Mouse (Mus musculus) NIH3T3 (cell line): ENCODE measurements around the gene Atp11a.

Source experiments
- DNase-seq: peaks from one replicate; pipeline ENCODE4 v3.0.0-alpha.2; 2012; ENCODE audit warnings: low read depth

Gene Atp11a

GRCm38 (mm10) chr8:12811231-12811630 is 54.4 kb downstream of the Atp11a start:
- DNase-seq: peak; percentile 26

GRCm38 (mm10) chr8:12816412-12816811 is 59.6 kb downstream of the Atp11a start:
- no peak for DNase-seq

DNA sequence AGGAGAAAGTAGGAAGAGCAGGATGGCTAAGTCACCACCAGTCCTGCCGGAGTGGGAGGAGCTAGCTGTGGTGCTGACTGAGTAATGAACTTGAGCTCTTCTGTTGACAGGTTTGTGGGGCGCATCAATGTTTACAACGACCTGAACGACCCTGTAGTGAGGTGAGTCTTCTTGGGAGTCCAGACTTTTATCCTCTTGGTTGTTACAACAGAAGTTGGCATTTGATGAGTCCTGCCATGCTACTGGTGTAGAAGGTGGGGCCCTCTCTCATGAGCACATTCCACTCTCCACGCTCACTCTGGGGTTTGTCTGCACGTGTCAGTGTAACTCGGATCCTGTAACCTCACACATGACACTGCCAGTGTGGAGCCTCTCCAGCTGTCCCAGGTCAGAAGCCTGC is 66.1 kb downstream of the Atp11a start:
- peak; percentile 14 for DNase-seq

DNA sequence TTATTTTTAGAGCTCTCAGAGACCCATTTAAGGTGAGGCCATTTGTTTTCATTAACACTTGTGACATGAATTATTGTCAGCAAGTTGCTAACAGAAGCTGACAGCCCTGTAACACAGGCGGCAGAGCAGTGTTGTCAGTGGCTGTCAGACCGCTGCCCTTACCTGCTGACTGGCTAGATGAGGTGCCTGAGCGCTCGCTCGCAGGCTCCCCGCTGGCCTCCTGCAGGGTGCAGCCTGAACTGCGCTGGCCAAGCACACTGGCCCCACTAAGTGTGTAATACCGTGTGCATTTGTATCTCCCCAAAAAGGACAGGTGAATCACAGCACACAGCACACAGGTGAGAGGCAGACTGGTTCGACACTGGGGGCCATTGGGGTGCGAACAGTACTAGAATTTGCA is 67.7 kb downstream of the Atp11a start:
- DNase-seq: no peak

GRCm38 (mm10) chr8:12825236-12825635 is 68.4 kb downstream of the Atp11a start:
- DNase-seq: no peak

DNA sequence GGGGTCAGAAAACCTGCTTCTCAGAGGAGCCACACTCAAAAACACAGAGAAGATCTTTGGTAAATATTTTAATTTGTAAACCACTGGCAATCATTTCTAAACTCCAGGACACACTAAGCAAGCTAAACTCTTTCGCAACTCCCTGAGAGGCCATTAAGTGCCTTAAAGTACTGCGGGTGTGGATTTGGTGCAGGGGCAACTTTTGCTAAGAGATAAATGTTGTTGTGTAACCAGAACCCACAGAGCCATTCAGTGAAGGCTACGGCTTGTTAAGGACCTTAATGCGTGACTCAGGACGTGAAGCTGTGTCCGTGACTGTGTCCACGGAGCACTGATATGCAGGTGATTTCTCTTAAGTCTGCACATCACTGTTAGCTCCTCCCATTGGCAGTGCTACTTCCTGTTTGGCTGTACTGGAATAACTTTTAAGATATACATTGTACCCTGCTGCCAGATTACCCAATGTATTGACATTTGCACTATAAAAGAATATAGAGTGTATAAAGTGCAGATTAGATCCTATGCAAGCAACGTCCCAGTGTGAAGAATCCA is 68.9 kb downstream of the Atp11a start:
- DNase-seq: peak; percentile 21

DNA sequence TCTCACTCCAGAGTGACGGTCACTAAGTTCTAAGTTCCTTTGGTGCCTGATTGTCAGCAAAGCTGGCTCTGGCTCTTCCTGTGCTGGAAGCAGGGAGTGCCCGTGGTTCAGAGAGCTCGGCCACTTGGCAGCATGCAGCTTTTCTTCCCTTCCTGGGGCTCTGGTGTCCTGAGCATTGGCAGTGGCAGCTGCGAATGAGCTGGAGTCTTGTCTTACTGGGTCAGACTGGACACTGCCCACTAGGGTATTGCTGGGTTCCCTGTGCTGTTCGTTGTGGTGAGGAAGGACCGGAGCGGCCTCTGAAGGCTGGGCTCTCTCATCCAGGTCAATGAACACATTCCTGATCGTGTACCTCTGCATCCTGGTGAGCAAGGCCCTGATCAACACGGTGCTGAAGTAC is 70.3 kb downstream of the Atp11a start:
- DNase-seq: no peak

DNA sequence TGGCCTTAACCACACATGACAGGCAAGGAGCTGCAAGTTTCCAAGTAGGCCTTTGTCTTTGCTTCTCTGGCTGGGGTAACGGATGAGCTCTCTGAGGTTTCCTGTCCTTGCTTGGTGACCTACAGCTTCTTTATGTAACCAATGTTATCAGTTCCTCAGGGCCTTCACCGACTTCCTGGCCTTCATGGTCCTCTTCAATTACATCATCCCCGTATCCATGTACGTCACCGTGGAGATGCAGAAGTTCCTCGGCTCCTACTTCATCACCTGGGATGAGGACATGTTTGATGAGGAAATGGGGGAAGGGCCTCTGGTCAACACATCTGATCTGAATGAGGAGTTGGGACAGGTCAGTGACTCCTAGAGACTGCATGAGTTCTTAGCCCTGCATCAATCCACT is 71.5 kb downstream of the Atp11a start:
- no peak for DNase-seq

DNA sequence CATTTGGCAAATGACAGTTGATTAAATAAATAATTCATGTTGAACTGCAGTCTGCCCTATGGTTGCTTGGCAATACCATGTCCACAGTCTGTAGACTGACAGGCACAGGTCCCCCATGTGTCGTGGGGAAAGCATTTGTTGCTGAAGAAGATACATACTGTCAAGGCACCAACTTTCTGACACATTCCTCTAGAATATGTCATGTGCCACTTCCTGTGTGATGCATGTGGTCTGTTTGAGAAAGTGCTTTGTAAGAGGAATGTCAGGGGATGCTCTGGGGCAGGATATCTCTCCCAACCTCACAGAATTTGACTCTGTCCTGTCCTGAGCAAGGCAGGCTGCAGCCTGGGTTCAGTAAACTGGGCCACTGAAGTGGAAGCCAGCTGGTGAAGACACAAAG is 72.6 kb downstream of the Atp11a start:
- DNase-seq: no peak

GRCm38 (mm10) chr8:12831659-12832589 is 75.1 kb downstream of the Atp11a start:
- peak; percentile 20 for DNase-seq

DNA sequence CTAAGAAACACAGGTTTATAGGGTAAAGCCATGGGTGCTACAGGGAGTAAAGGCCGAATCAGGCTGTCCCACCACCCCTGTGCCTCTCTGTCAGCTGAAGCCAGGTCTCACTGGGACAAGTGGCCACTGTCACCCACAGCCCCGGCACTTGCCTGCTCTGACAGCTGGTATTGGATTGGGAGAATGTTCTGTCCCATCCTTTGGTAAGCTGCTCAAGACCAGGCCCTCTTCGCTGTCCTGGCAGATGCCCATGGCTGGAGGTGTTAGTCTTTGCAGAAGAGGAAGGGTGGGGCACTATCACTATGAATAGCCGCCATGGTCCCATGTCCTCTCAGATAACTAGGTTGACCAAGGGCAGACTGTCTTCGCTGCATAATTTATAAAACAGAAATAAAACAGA is 76.8 kb downstream of the Atp11a start:
- no peak for DNase-seq

GRCm38 (mm10) chr8:12840834-12841233 is 84.0 kb downstream of the Atp11a start:
- peak; percentile 70 for DNase-seq

GRCm38 (mm10) chr8:12842342-12842995 is 85.7 kb downstream of the Atp11a start:
- peak; percentile 19 for DNase-seq

DNA sequence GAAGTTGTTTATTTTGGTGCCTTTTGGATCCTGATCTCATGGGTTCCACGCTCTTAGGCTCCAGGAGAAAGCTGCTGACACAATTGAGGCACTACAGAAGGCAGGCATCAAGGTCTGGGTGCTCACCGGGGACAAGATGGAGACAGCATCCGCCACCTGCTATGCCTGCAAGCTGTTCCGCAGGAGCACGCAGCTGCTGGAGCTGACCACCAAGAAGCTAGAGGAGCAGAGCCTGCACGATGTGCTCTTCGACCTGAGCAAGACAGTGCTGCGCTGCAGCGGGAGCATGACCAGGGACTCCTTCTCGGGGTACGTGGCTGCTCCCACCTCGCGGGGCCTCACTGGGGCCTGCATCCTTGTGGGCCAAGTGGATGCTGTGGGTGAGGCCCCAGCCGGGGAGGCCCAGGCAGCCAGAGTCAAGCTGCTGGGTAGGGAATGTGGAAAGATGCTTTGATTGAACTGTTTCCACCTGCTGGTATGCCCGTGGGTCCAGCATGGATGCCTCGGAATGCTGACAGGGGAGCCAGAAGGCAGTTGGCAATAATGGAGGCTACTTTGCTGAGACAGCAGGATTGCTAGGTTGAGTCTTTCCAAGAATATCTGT is 87.6 kb downstream of the Atp11a start:
- no peak for DNase-seq

- DNase-seq: no peak
Measured at GRCm38 (mm10) chr8:12846447-12846846, 89.6 kb downstream of the Atp11a start.

DNA sequence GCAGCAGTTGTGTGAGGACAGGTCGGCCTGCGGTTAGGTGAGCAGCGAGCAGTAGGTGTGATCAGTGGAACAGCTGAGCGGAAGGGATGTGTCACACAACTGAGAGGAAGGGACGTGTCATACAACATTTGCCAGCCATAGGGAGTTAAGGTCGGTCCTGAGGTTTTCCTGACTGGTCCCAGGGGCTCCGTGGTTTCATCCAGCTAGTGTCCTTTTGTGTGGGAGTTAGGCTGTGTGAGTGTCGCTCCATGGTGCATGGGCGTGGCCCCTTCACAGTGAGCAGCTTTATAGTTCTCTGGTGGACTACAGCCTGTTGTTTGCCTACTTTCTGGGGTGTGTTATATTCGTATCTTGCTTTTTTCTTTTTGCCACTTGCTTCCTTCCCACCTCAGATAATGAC is 94.4 kb downstream of the Atp11a start:
- no peak for DNase-seq

GRCm38 (mm10) chr8:12856038-12856437 is 99.2 kb downstream of the Atp11a start:
- peak; percentile 11 for DNase-seq

GRCm38 (mm10) chr8:12863061-12863460 is 106.2 kb downstream of the Atp11a start:
- no peak for DNase-seq

GRCm38 (mm10) chr8:12863608-12864007 is 106.8 kb downstream of the Atp11a start:
- no peak for DNase-seq

DNA sequence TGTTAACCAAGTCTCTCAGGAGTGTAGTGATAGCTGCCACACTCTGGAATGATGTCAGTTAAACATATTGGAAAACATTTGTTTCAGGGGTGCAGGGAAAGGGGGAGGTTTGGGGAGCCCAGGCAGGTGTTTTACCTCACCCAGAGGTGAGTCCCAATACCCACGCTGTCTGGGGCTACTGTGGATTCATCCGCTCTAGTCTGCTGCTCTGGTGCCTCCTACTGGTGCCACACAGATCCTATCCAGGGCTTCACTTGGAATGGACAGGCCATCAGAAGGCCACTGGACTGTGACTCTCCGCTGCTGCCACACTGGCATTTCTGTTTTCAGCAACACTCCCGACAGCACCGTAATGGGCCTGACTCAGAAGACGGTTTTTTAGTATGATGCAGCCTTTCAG is 109.0 kb downstream of the Atp11a start:
- DNase-seq: no peak

DNA sequence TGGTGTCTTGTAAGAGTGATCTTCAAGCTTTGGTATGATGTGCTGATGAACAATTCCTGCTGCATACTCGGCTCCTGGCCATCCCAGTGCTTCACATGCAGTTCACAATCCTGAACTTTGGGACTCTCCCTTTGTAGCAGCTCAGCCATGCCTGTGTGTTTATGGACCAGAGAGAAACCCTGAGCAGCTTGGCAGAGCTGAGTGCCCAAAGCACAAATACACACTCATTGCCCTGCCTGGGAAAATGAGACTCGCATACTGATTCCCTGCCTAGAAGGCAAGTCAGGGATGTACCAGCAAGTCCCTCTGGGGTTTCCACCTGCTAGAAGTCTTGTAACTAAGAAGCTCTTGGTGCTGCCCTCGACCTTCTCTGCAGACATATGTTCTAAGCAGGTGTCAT is 112.8 kb downstream of the Atp11a start:
- no peak for DNase-seq

- no peak for DNase-seq
Measured at GRCm38 (mm10) chr8:12870656-12871055, 113.8 kb downstream of the Atp11a start.

- DNase-seq: no peak
Measured at GRCm38 (mm10) chr8:12871461-12871860, 114.6 kb downstream of the Atp11a start.
